Mouse (Mus musculus) mesoderm, embryonic 11.5 days (tissue): ENCODE results near the gene Bend3.

Experiments used
- DNase-seq: peaks from one replicate; pipeline ENCODE4 v3.0.0-alpha.2; 2012; ENCODE audit warnings: low read depth, low spot score

Bend3 gene

DNA sequence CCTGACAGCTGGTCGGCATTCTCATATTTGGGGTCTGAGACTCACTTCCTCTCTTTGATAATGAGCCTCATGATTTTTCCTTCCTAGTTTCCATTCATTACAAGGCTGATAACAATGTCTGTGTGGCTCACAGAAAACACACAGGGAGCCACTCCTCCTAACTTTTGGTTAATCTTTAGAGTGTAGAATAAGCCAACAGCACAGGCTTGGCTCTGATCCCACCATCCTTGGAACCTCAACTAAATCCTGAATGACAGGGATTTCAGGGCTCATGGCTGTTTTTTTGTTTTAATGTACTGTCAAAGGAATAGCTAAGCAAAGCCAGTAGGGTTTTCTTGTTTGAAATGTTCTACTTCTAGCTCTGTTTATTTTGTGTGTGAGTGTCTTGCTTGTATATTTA is 55.8 kb downstream of the Bend3 start:
- DNase-seq: no peak

DNA sequence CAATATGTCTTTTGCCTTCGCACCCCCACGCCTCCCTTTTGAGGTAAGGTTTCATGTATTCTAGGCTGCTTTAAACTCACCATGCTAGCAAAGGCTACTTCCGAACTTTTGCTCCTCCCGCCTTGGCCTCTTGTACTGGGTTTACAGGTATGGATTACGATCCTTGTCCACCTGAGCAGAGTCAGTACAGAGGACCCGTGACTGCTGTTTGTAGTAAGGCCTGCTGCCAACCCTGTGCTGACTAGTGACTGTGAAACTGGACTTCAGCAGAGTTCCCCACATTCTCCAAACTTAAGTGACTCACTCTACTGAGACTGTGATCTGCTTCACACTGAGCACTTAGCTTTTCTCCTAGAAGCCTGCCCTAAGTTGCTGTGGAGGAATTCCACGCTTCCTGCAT is 59.0 kb downstream of the Bend3 start:
- DNase-seq: no peak

DNA sequence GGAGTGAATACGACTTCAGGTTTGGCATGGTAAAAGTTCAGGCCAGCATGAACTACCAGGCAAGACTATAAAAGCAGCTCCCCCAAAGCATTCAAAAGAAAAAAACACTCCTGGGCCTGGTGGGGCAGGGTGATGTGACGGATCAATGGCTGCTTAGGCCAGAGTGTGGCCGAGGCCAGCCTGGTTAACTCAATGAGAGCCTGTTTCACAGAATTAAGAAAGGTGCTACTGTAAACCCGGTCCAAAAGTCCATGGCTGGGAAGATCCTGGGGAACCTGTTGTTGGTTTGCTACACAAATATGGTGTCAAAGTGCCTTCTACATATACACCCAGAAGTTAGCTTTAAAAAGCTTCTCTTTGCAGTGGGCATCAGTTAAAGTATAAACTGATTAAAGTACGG is 60.2 kb downstream of the Bend3 start:
- no peak for DNase-seq

DNA sequence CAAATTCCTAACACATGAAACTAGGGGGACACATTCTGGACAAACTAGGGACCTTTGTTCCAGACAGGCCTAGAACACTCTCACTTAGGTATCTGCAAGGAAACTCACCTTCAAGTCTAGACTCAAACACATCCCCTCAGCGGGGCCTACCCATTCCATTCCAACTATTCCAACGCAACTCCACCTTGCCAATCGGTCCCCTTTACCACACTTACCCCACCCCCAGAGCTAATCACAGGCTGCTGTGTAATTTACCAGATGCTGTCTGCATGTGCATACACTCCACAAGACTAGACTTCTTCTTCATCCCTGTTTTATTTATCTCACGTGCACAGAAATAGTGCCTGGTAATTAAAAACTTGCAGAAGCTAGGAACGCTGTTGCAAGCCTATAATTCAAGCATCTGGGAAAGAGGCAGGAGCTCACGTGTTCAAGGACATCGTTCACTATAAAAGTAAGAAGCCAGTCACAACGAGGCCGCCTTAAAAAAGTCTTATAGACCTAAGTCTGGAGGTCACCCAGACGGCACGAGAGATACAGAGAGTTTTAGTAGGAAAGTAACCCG is 61.2 kb downstream of the Bend3 start:
- DNase-seq: no peak

DNA sequence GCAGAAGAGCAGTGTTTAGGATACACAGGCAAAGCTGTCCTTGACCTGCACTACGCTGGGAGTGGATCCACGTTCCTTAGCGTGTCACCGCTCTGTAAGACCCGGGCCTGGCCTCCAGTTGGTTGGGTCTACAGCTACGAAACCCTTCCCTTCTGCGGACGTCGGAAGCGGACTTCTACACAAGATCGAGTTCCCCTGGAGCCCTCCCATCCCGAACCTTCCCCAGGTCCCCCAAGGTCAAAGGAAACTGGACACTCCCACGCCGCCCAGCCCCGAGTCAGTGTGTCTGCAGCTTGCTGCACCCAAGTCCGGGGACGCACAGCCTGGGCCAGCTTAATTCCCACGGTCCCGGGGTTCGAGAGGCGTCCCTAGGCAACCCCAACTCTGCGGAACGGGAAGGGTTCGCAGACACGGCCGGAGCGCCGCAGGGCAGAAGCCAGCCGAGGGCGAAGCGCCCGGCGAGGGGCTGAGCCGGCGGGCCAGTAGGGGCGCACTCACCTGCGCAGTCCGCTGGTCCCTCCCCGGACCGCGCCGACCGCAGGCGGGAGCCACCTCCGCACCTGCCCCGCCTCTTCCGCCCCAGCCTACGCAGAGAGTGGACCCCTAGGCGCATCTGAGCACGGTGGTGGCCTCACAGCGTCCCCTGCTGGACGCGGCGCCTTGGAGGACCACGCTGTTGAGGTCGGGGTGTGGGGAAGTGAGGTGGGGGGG is 62.0 kb downstream of the Bend3 start, which contains the start of gene 1700021F05Rik:
1700021F05Rik (minus strand) TSS at position 553 of the 711 bp plus-strand sequence.
- peak; percentile 97 for DNase-seq

DNA sequence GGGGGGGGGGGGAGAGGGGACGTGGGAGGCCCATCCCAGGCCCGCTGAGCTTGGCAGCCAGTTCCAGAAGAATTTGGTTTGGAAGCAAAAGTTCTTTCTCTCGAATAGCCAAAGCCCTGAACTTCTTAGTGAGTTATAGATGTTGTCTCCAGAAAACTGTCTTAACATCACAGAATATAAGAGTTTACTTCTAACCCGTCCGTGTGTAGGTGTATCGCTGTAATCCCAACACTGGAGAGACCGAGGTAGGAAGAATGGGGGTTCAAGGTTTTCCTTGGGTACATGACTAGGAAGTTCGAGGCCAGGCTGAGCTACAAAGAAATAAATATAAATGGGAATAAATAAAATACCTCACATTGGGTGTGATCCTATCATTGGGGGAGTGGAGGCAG is 62.5 kb downstream of the Bend3 start:
- DNase-seq: no peak

DNA sequence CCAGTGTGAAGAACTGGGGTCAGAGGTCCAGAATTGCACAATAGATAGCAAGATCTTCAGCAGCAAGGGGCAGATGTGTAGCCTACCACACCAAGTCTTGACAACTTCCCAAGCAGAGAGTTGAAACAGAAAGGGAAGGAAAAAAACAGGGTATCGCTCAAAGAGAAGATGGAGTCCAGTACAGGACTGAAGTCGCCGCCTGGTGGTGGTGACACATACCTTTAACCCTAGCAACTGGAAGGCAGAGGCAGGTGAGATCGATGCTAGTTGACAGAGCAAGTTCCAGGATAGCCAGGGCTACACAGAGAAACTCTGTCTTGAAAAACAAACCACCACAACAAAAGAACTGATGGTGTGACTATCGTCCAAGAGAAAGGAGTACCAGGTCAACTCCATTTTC is 70.8 kb downstream of the Bend3 start:
- no peak for DNase-seq

DNA sequence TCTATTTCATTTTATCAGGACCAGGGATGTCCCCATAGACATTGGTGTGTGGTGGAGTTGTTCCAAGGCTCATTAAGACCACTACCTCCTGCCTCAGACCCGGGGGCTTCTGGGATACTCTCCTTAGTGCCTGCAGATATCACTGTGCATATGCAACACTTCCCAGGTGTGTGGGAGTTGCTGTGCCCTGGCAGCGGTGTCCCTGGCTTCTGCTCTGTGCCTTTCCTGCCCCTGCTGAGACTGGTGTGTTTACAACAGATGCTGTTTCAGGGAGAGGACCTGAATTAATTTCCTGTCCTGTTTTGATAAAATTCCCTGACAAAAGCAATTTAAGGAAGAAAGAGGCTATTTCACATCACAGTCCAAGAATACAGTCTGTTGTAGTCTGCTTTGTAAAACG is 72.3 kb downstream of the Bend3 start:
- DNase-seq: no peak

DNA sequence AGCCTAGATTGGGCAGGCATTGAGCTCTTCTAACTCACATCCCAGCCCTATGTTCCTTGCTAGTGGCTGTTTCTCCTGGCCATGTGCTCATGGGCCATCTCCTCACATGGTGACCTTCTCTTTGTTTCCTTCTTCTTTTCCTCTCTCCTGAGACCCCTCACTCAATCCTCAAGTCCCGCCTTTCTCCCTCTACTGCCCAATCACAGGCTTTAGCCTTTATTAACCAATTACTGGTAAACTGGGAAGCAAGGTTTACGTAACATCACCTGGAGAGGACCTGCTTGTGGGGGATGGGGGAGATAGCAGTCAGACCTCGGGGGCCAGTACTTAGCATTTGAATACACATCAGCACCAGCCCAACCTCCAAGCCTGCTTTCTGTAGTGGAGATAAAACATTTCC is 72.8 kb downstream of the Bend3 start:
- no peak for DNase-seq

DNA sequence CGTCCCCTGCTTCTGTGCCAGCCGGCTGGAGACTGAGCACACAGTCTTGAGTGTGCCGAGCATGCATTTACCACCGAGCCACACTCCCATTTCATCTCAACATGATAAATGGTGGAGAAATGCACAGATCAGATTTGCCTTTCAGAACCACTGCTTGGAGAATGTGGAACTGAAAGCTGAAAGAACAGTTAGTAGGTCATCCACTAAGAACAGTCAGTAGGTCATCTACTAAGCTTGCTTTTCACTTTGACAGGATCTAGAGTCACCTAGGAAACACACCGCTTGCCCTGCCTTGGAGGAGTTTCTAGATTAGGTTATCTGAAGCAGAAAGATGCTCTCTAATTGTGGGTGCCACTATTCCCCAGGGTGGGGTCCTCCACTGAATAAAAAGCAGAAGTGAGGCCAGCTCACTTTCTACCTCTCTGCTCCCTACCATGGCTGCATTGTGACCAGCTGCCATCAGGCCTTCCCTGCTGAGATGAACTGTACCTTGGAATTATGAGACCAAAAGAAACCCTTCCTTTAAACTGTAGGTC is 79.1 kb downstream of the Bend3 start:
- no peak for DNase-seq

DNA sequence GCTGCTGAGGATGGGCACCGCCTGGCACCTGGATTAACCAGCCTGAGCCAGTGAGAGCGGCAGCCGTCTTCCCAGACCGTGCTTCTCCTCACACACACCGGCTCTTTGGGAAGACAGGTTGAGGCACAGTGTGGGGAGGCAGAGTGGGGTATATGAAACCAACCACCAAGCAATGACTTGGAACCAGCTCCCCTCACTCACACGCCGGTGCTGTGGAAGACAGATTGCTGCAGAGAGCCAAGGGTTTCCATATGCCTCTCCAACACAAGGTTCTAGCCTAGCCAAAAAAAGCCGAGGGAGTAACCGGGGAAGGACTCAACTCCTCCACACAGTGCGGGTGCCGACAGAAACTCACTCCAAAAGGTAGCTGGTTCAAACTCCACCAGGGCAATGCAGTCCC is 80.7 kb downstream of the Bend3 start:
- DNase-seq: no peak

DNA sequence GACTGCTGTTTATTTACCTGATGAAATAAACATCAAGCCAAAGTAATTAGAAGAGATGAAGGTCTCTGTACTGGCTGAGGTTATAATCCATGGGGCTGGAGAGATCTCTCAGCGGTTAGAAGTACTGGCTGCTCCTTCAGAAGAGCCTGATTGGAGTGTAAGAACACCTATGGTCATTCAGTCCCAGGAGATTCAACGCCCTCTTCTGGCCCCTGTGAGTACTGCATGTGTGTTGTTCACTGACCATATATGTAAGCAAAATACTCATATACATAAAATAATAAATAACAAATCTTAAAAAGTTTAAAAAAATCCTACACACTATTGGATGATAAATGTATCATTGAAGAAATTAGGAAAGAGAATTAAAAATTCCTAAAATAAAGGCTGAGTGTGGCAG is 82.1 kb downstream of the Bend3 start:
- DNase-seq: no peak

DNA sequence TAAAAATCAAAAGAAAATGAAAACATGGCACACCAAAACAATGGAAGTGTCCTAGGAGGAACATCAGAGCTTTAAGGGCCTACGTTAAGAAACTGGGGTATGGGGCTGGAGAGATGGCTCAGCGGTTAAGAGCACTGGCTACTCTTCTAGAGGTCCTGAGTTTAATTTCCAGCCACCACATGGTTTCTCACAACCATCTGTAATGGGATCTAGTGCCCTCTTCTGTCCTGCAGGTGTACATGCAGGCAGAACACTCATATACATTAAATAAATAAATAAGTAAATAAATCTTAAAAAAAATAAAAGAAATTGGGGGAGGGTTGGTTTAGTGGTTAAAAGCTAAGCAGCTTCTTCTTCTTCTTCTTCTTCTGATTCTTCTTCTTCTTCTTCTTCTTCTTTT is 82.7 kb downstream of the Bend3 start:
- DNase-seq: no peak
